Mouse (Mus musculus): Measurements from ENCODE around the gene Grm8.
A peak's percentile ranks its signal among the peaks of the same experiment; 100 is the strongest.
"Not testable (repeated sequence)": the region's sequence is repeated elsewhere in the genome, so short reads cannot be mapped to it uniquely, and the experiment has no call there.

Grm8 gene

DNA sequence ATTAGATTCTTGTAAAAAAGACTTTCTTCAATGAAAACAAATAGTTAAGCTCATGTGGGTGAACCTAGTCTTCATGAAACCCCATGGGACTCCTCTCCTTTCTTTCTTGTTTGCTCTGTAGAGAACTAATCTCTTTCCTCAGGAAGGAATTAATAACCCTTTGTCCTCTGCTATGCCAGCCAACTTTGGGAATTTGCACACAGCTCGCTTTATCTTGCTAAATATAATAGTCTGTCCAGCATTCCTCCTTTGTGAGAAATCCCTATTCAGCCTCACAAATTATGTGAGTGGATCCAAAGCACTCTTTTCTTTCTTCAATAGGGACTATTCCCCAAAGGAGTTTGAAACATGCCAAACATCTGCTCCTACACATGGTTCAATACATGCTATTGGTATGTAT is 285.3 kb downstream of the Grm8 start:
- no peak for DNase-seq (ENCODE audit: low read depth)

GRCm38 (mm10) chr6:27836159-27836558 is 298.8 kb downstream of the Grm8 start:
- no peak for DNase-seq (ENCODE audit: low read depth)

- DNase-seq (ENCODE audit: low read depth): not testable (repeated sequence)
Measured at GRCm38 (mm10) chr6:27819735-27820134, 315.2 kb downstream of the Grm8 start.

GRCm38 (mm10) chr6:27812789-27813188 is 322.2 kb downstream of the Grm8 start:
- DNase-seq (ENCODE audit: low read depth): no peak

DNA sequence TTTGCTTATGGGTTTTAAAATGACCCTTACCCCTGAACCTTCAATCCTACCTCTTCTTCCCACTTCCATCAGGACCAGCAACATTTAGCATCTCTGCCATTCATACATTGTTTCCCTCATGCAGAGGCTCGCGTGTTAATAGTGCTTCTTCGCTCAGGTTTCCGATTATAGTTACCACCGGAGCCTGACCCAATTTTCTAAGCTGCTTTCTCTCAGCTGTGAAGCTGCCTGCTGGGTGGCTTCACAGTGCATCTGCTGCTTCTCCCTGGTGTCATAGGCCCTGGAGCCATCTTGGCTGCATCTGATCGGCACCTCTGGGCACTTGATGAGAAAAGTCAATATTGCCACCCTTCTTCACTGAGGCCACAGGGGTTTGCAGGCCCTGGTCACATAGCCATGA is 325.0 kb downstream of the Grm8 start:
- DNase-seq (ENCODE audit: low read depth): no peak

DNA sequence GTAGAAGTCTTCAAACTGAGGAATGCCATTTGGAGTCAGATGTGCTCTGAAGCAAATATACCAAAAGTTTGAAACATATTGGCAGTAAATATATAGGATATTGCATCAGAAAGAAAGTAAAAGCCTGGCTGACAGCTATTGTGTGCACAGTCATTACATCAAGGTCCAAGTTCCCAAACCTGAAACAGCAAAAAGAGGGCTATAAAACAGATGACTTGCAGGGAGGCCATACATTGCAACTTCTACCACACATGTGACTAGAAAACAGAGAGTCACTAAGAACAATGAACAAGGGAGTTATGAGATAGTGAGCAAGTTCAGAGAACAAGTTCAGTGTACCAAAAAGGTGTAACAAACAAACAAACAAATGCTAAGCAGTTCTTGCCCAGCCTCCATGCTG is 328.2 kb downstream of the Grm8 start:
- no peak for DNase-seq (ENCODE audit: low read depth)

- DNase-seq (ENCODE audit: low read depth): no peak
Measured at GRCm38 (mm10) chr6:27800881-27801572, 334.0 kb downstream of the Grm8 start.

DNA sequence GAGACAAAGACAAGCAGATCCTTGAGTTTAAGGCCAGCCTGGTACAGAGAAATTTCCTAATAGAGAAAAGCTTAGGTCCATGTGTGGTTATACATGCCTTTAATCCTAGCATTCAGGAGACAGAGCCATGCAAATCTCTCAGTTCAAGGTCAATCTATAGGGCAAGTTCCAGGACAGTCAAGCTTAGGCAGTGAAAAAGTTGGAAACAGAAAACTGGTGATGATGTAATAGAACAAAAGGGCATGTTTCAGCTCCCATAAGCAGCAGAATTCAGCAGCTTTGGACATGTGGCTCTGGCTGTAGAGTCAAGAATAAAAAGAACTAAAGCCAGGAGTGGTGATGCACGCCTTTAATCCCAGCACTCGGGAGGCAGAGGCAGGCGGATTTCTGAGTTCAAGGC is 336.2 kb downstream of the Grm8 start:
- no peak for DNase-seq (ENCODE audit: low read depth)

GRCm38 (mm10) chr6:27789566-27789965 is 345.4 kb downstream of the Grm8 start:
- DNase-seq (ENCODE audit: low read depth): no peak

DNA sequence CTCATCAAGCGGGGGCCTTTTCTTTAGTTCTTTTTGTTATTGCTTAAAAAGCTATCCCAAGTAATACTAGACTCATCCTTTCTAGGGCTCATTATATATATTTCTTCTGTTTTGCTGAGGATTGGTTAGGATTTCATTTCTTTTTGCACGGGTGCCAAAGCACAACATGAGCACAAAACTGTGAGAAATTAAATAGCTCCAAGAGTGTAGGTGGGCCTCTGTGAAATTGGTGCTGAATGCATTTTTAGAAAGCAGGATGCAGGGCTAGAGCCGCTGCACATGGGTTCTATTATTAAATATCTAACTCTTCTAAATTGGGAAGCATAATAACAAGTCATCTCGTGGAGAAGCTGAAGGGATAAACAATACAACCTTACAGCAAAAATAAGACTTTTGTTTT is 345.8 kb downstream of the Grm8 start:
- DNase-seq (ENCODE audit: low read depth): no peak

DNA sequence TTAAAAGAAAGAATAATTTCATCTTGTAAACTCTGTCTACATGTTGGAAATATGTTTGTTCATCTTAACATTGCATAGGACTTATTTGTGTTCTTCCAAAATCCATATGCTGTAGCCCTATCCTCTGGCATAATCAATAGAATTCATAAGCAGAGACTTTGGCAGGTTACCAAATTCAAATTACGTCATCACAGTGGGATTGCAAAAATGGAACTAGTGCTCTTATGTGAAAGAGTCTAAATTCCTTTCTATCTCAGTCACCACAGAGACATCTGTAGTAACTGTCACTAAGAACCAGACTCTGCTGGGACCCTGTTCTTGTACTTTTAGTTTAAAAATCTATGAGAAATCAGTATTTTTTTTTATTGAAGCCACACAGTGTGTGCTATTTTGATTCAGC is 352.7 kb downstream of the Grm8 start:
- no peak for DNase-seq (ENCODE audit: low read depth)

GRCm38 (mm10) chr6:27781371-27781770 is 353.6 kb downstream of the Grm8 start:
- DNase-seq (ENCODE audit: low read depth): no peak

DNA sequence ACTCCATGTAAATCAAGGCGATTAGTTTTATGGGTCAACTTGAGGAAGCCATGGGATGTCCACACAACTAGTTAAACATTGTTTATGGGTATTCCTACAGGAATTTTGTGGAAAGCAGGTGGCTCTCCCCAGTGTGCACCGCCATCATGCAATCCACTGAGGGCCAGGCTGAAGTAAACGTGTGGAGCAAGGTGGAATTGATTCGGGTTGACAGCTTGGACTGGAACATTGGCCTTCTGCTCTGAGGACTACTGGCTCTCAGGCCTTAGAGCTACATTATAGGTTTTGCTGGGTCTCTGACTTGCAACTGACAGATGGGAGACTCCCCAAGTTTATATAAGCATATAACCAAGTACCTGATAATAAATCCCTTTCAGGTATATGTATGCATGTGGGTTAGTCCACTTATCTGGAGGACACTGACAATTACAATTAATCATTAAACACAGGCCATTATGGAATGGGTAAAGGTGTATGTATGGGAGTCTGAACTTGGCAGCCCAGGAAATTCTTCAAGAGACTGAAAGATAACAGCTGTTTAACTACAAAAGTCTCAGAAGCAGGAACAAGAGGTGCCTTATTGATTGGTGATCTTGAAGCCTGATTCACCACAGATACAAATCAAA is 359.2 kb downstream of the Grm8 start:
- no peak for DNase-seq (ENCODE audit: low read depth)

- DNase-seq (ENCODE audit: low read depth): no peak
Measured at GRCm38 (mm10) chr6:27762061-27762460, 372.9 kb downstream of the Grm8 start.

- no peak for DNase-seq (ENCODE audit: low read depth)
Measured at GRCm38 (mm10) chr6:27753290-27753829, 381.6 kb downstream of the Grm8 start.

DNA sequence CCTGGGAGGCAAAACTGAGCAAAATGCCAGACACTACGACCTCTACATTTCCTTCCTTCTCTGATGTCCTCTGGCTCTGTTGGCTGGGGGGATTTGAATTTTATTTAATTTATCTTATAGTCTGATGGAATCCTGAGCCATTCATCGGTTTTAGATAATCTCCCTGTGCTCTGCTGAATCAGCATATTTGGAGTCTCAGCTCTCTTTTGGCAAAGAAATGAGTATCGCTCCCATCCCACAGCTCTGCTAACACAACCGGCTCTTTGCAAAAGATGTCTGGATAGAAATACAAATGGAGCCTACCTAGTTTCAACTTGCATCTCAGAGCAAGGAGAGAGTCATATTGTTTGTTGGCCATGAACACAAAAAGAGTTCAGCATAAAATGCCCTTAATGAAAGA is 388.5 kb downstream of the Grm8 start:
- DNase-seq (ENCODE audit: low read depth): no peak

DNA sequence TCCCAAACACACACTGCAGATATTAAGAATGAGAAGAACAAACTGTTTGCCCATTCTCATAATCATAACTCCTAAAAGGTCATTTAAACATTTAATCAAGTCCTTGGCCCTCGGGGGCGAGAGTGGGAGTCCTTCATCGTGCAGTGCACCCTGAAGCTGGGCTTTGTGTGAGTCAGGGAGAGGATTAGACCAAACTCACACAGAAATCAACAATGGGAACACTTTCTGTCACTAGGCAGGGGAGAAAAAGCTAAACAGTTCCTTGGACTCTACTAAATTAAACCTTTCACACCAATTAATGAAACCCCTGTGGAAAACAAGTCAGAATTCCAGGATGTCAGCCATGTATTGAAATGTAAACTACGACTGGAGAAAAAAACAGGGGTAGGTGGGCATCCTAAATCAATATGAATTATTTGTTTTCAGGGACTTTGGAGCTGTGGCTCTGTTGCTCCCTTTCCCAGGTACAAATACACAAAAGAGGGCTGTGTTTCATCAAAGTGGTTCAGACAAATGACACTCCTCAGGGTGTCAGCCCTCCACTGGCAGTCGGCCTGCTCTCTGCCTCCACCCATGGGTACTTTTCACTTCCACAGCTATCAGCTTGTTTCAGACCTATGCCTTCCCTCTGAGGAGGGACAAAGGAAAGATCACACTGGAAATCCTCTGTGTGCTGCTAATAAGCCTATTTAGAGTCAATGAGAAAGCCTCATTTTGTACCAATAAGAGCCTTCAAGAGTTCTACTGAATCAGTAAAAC is 389.1 kb downstream of the Grm8 start:
- no peak for DNase-seq (ENCODE audit: low read depth)

- DNase-seq (ENCODE audit: low read depth): no peak
Measured at GRCm38 (mm10) chr6:27689382-27689781, 445.6 kb downstream of the Grm8 start.

DNA sequence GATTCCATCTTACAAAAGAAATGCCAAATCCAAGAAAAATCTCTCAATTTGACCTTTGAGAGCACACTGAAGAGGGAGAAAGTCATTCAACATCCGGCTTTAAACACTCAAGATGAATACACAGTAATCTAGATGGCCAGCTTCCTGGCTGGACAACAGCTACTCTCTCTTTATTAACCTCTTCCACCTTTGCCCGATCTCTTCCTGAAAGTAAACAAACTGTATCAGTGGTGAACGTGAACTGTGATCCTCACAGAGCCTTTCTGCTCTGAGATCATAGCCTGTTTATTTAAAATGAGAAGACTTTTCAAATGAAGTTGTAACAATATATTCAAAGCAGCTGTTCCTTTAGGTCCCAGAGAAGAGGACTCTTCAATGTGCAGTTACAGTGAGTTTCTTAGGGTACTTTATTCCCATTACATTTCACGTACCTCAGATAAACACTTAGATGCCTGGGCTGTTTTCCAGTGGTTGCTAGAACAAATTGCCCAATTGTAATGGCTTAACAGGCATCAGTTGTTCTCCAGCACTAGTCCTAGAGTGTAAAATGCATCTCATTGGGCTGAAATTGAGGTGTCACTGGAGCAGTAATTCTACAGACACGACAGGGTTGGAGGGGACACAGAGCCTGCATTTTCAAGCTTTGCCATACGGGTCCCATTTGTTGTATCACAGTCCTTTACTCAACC is 473.1 kb downstream of the Grm8 start:
- DNase-seq (ENCODE audit: low read depth): no peak

GRCm38 (mm10) chr6:27657520-27657919 is 477.5 kb downstream of the Grm8 start:
- peak; percentile 49 for DNase-seq (ENCODE audit: low read depth)

GRCm38 (mm10) chr6:27646503-27646902 is 488.5 kb downstream of the Grm8 start:
- DNase-seq (ENCODE audit: low read depth): no peak

DNA sequence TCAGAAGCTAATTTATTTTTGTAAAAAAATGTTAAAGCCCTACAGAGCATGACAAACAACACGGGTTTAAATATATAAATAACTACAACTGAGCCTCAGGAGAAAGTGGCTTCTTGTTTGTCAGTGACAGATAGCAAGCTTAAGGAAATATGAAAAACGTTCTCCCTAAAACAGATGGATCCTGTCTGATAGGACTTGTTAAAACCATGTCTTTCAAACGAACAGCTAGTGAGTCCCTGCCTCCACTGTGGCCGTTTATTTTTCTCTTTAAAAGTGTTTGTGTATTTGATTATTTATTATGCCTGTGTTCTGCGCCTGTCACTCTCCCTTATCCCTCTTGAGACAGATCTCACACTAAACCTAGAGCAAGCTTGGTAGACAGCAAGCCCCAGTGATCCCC is 489.9 kb downstream of the Grm8 start:
- DNase-seq (ENCODE audit: low read depth): no peak
